Comparison of ENCODE assay signal across 8 mouse cellular contexts in genomic region chr4:49688594-49689288, GRCm38 (mm10). TPM values are rescaled to one million over a fixed set of nuclear protein-coding genes. Genes with fewer than 3 reads are reported as not detected.
DNase-seq lines count a peak whose midpoint lies in the region; ATAC-seq lines count a peak whose summit lies in the region.

No protein-coding gene starts in this region.

- no peak overlapping the region for H3K9ac ChIP-seq in embryonic facial prominence, embryonic 11.5 days (replicated peaks; ENCODE audit: low read length)
- H3K9ac ChIP-seq in hindbrain, embryonic 12.5 days: no peak overlapping the region

- DNase-seq in right cerebral cortex, adult 18-20 months: peak; percentile 57
- no peak for DNase-seq in right cerebral cortex, postnatal 36 days (ENCODE audit: low spot score in 2 of 2)
- DNase-seq in adrenal gland, postnatal 36 days: peak; percentile 34 to 40
- DNase-seq in embryonic facial prominence, embryonic 11.5 days (ENCODE audit: low spot score): peak; percentile 78
- peak; percentile 34 for DNase-seq in layer of hippocampus, adult 9-11 months
- DNase-seq in spleen, postnatal 36 days (ENCODE audit: low spot score in 2 of 2): peak; percentile 3 to 4

- H3K4me1 ChIP-seq in embryonic facial prominence, embryonic 11.5 days (ENCODE audit: control insufficient read depth, insufficient read depth, low read length): no peaks in the 10 kb centered on the region
- peaks cover 4% of the 10 kb centered on the region for H3K4me1 ChIP-seq in hindbrain, embryonic 12.5 days

- H3K36me3 ChIP-seq in embryonic facial prominence, embryonic 11.5 days (replicated peaks; ENCODE audit: control insufficient read depth, insufficient read depth, low read depth, low read length): no peaks in the 10 kb centered on the region
- no peaks in the 10 kb centered on the region for H3K36me3 ChIP-seq in hindbrain, embryonic 12.5 days

- no peaks in the 10 kb centered on the region for H3K9me3 ChIP-seq in embryonic facial prominence, embryonic 11.5 days (replicated peaks; ENCODE audit: control insufficient read depth, low read length)
- no peaks in the 10 kb centered on the region for H3K9me3 ChIP-seq in hindbrain, embryonic 12.5 days (replicated peaks)

- H3K4me2 ChIP-seq in embryonic facial prominence, embryonic 11.5 days (ENCODE audit: low read depth, low read length): no peak overlapping the region
- H3K4me2 ChIP-seq in hindbrain, embryonic 12.5 days (replicated peaks): no peak overlapping the region

- no peak overlapping the region for H3K27ac ChIP-seq in embryonic facial prominence, embryonic 11.5 days (replicated peaks; ENCODE audit: low read depth, low read length)
- no peak overlapping the region for H3K27ac ChIP-seq in hindbrain, embryonic 12.5 days

- ATAC-seq in embryonic facial prominence, embryonic 11.5 days (replicated peaks; ENCODE audit: insufficient number of reproducible peaks, low FRiP score, low TSS enrichment, low read depth): peak; percentile 68
- peak; percentile 86 for ATAC-seq in hindbrain, embryonic 12.5 days (ENCODE audit: low FRiP score)
- peak; percentile 68 for ATAC-seq in megakaryocyte-erythroid progenitor cell, adult 5-6 weeks (replicated peaks; ENCODE audit: low FRiP score, low TSS enrichment, poor library complexity, severe bottlenecking)

- H3K4me3 ChIP-seq in embryonic facial prominence, embryonic 11.5 days (ENCODE audit: low read depth, low read length): no peak overlapping the region
- H3K4me3 ChIP-seq in hindbrain, embryonic 12.5 days: no peak overlapping the region

- no peaks in the 10 kb centered on the region for H3K27me3 ChIP-seq in embryonic facial prominence, embryonic 11.5 days (ENCODE audit: control insufficient read depth, insufficient read depth, low read length)
- H3K27me3 ChIP-seq in hindbrain, embryonic 12.5 days: no peaks in the 10 kb centered on the region

- WGBS in embryonic facial prominence, embryonic 11.5 days: 26% methylated on average over 9 of the region's 9 CpGs
- 18% methylated on average over 9 of the region's 9 CpGs for WGBS in hindbrain, embryonic 12.5 days

RNA-seq across cellular contexts. Expression of gene Ppp3r2, which starts 6.9 kb away (rescaled TPM):
- not detected for total RNA-seq in adrenal gland, postnatal 36 days (2021)
- polyA plus RNA-seq in embryonic facial prominence, embryonic 11.5 days (2014; fragmentation: Nextera tagmentation; extraction: Ambion mirVana): not detected in 2 replicates
- 0.17 and 0.18 TPM in 2 replicates for polyA plus RNA-seq in hindbrain, embryonic 12.5 days (2016; fragmentation: Nextera tagmentation; extraction: Ambion mirVana)
- not detected in 2 replicates for total RNA-seq in megakaryocyte-erythroid progenitor cell, adult 5-6 weeks (2014; fragmentation: Nextera tagmentation)
- not detected in 2 replicates for total RNA-seq in megakaryocyte-erythroid progenitor cell, adult 5-6 weeks (2017)

RNA-seq across cellular contexts. Expression of gene Rnf20, which starts 56.9 kb away (rescaled TPM):
- total RNA-seq in adrenal gland, postnatal 36 days (2021): 10 to 100 TPM; 53.7 to 54.4 TPM
- polyA plus RNA-seq in embryonic facial prominence, embryonic 11.5 days (2014; fragmentation: Nextera tagmentation; extraction: Ambion mirVana): 70.7 and 77.3 TPM in 2 replicates
- polyA plus RNA-seq in hindbrain, embryonic 12.5 days (2016; fragmentation: Nextera tagmentation; extraction: Ambion mirVana): 67.6 TPM in 2 replicates
- total RNA-seq in megakaryocyte-erythroid progenitor cell, adult 5-6 weeks (2014; fragmentation: Nextera tagmentation): 62.2 and 66.1 TPM in 2 replicates
- 153 and 170 TPM in 2 replicates for total RNA-seq in megakaryocyte-erythroid progenitor cell, adult 5-6 weeks (2017)

Comparison
In these comparisons a context has a peak if more than half of its experiments do, and no peak if none do; other contexts are left out.
1. DNase-seq: peak in right cerebral cortex, adult 18-20 months (single experiment), adrenal gland, postnatal 36 days (2 of 2), embryonic facial prominence, embryonic 11.5 days (single experiment), layer of hippocampus, adult 9-11 months (single experiment) and spleen, postnatal 36 days (2 of 2); none in right cerebral cortex, postnatal 36 days (0 of 2).
2. Peak in every context shown above with its lines, with median percentiles within 50 percentile points of each other: ATAC-seq.